Mouse (Mus musculus) thymus, adult 2 months (tissue): Measurements from ENCODE around the gene Inca1.

Experiments used
- CTCF ChIP-seq: fragments of 200-500 bp; IDR thresholded peaks from 2 replicates; pipeline ENCODE4 v1.5.1; 2012; ENCODE audit warnings: mild to moderate bottlenecking, control low read depth, low read length, moderate library complexity, borderline replicate concordance; ENCODE audit not compliant: control insufficient read depth, poor library complexity, insufficient read depth; ENCODE audit errors: extremely low read depth
- POLR2A ChIP-seq: fragments of 200-500 bp; IDR thresholded peaks from 2 replicates; pipeline ENCODE4 v1.6.1; 2012; ENCODE audit warnings: mild to moderate bottlenecking, low read length, control low read depth, moderate library complexity; ENCODE audit not compliant: control insufficient read depth, poor library complexity, insufficient read depth; ENCODE audit errors: extremely low read depth

DNA sequence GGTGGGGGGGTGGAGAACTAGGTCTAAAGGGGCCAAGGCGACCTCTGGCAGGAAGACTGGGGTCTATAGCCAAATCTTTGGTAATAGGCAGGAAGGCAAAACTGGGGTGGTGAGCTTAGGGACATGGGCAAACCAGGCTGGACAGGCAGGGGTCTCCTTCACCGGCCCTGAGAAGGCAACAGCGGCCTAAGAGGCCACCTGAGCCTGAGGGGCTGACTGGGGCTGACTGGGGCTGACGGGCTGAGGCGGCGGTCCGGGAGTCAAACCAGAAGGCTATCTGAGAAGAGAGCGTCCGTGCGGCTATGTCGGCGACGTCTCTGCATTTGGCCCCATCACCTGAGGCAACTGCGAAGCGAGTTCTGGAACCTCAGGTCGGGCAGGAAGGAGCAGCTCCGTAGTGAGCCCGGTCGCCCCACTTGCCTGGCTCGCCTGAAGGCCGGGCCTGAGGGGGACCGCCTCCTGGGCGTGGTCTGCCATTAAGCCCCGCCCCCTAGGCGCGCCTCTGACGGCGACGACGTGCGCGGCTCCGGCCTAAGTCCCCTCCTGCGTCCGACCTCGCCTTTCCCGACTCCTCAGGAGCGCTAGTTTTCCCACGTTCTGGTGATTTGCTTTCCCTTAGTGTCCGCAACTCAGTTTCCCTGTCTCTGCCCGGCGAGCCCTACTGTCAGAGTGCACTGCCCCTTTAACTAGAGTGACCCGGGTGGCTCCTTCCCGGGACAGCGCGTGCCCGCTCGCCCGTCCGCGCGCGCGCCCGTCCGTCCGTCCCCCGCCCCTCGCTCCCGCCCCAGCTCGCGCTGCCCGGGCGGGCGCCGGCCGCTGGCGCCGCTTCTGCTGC lies at the start of gene Inca1, which contains the start of gene Kif1c:
- TF ChIP-seq CTCF (0 out of 2 replicates have a peak, but pooled peaks have one; percentile 38), POLR2A (peak; percentile 75)
